Mouse (Mus musculus) hindlimb bud, embryonic 11.5 days (tissue): Measurements from ENCODE around the gene Alyref.

ENCODE experiments used
- DNase-seq: peaks from one replicate; pipeline ENCODE4 v3.0.0-alpha.2; 2012; ENCODE audit warnings: low read depth, low spot score; ENCODE audit errors: extremely low spot score

Gene Alyref

DNA sequence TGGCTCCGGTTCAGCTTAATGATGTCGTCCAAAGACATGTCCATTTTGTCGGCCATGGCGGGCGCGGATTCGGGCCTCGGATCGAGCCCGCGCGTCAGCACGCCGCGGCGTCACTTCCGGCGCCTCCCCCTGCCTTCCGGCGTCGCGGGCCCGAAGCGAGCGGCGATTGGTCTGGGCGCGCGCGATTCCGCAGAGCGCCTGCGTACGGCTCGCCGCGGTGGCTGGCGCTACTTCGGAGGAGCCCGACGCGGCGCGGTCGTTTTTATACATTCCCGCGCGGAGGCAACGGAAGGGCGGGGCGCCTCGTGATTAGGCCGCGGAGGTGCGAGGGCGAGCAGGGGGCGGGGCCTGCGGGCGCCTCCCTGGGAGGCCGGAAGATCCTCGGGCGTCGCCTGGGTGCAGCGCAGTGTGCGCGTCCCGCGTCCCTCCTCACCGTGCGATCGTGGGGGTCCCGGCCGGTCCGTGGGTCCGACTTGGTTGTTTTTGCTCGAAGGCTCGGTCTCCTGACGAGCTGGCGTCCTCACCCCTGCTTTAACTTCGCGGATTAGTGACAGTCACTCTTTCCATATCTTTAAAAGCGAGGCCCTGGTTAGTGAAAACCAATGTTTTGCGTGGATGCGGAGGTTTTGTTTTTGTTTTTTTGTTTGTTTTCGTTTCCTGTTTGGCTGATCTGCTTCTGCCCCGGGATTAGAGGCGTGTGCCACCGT lies at the start of gene Alyref, which contains the start of gene Anapc11:
Alyref (minus strand) TSS at position 83 of the 707 bp plus-strand sequence.
Anapc11 (plus strand) TSS at position 139 of the 707 bp plus-strand sequence.
- peak; percentile 70 for DNase-seq

DNA sequence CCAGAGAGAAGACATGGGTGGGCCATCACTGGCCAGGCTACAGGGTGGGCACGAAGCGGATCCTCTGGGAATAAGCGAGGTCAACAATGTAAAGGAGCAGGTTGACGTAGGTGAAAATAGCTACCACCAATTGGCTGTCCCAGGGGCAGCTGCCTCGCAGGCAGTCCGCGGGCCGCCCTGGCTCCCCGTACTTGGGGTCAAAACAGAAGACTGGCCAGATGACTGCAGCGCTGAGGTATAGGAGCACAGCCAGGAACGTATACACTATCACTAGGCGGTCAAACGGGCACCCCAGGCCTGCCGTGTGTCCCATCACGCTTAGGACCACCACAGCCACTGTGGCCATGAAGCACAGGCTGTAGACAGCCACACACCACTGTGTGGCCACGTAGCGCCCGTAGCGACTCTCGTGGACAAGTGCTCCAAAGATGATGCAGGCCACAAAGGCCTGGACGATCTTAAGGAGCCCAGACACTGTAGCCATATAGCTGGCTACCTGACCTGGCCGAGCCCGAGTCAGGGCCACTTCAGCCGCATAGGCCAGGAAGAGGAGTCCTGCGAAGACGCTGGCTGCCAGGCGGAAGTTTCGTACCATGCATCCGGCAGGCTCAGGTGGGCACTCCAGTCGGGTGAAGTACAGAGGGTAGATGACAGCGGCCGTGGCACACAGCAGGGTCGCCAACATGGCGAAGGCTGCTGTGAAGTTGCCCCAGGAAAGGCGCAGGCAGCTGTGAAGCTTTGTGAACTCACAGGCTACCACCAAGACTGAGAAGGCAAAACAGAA lies 49.1 kb upstream of the Alyref start:
- DNase-seq, result no peak

- peak; percentile 79 for DNase-seq
Measured at GRCm38 (mm10) chr11:120643601-120643987, 45.4 kb upstream of the Alyref start, which contains the start of gene Pycr1. Pycr1 (minus strand) TSS chr11:120643769.

DNA sequence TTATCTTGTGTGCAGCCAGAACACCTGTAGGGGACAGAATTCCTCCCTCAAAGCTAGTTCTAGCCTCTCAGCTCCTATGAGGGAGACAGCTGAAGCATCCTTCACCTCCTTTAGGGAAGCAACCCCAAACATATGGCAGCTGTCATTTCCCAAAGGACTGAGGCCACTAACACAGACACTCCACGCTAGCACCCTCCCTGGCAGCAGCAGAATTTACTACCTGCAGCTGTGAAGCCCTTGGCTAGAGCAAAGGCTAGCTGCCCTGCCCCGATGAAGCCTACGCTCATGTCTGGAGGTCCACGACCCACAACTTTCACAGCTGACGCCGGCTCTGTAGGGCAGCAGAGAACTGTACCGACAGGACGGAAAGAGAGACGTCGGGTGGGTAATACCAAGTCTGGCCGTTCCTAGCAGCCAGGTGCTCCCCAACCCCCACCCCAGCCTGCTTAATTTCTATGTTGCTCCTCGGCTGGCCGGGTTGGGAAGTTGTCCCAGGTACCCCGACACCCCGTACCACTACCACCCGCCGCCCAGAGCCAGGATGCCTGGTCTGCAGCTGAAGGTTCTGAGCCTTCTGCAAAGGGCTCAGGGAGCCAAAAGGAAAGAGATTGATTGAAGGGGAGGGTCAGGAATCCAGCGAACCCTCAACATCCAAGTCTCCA lies 44.9 kb upstream of the Alyref start:
- no peak for DNase-seq

- DNase-seq, result no peak
Measured at GRCm38 (mm10) chr11:120641869-120642268, 43.7 kb upstream of the Alyref start.

DNA sequence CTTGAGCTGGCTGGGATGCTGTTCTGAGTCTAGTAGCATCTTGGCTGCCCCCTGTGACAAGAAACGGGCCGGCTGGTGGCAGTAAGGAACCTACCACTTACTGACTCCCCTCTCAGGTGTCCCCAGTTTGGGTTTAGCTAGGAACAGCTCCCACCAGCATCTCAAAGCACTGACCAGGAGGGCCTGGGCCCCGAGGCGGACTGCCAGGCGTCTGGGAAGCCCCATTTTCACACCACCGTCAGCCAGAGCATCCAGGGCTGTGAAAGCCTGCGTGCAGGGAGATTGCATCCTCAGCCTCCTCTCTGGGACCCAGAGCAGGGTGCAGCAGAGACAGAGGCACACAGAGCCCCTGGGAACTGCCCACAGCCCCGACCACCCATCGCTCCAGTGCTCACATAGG lies 43.1 kb upstream of the Alyref start:
- DNase-seq, result no peak

- DNase-seq, result no peak
Measured at GRCm38 (mm10) chr11:120634810-120635209, 36.6 kb upstream of the Alyref start.

DNA sequence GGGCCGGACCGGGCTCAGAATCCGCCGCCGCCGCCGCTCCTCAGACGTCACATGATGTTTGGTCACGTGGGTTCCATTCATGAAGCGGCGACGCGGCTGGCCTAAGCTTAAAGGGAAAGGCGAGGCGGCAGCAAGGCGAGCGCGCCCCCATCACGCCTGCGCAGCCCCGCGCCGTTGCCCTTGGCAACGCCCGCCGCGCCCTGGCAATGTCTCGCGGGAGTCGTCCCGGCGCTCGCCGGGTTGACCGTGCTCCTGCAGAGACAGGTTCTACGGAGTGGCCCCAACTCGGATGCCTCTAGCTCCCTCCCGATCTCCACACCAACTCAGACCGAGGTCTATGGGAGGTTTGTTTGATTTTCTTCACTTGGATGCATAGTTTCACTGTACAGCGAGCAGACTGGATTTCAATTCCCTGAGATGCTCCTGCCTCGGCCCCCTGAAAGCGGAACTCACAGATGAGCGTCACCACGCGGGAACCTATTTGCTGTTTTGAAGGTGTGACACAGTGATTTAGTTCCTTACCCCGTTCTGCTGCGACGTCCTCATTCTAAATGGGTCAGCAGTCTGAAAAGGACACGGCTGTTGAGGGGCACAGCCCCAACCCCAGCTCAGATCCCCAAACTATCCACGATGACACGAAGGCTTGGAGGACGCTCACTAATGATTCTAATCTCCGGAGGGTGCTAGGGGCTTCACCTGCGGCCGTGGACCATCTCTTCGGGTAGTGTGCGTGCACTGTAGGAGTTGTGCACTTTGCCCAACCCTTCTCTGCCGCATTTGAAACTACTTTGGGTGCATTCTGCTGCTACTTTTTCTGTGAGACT lies 35.6 kb upstream of the Alyref start, which contains the start of gene Mafg:
Mafg (minus strand) TSS at position 81 of the 824 bp plus-strand sequence.
- DNase-seq, result peak; percentile 75

DNA sequence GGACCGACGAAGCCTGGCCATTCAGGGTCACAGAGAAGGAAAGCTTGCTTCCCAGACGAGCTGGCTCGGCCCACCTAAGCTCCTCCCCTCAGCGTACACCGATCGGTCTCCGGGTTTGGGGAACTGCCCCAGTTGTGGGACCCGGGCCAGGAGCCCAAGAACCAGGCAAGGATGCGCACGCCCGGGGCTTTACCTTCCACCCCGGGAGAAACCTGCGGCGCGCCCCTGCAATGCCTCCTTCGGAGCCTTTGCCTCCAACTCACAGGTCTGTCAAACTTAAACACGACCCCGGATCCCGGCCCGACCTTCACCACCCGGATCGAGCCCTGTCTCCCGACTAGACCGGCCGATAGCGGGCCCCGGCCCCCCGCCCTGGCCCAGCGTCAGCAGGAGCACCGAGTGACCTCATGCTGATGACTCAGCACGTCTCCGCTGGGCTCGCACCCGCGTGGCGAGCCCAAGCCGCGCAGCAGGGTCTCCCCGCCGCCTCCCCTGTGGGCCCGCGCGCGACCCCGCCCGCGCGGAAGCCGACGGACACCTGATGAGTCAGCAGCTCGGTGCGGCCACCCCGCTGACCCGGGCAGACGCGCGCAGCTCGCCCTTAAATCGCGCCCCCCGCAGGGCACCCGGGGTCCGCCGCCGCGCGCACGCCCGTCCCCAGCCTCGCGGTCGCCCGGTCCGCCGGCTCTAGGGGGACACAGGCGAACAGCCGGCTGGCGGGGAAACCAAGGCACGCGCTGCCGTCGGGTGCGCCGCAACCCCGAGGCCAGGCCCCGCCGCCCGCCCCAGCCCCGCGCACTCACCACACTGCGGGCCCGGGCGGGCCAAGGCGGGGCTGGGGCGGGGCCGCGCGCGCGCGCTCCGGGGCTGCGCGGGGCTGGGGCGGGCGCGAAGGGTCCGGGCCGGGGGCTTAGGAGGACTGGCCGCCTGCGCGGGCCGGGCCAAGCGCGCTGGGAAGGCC lies 34.7 kb upstream of the Alyref start:
- DNase-seq, result no peak

DNA sequence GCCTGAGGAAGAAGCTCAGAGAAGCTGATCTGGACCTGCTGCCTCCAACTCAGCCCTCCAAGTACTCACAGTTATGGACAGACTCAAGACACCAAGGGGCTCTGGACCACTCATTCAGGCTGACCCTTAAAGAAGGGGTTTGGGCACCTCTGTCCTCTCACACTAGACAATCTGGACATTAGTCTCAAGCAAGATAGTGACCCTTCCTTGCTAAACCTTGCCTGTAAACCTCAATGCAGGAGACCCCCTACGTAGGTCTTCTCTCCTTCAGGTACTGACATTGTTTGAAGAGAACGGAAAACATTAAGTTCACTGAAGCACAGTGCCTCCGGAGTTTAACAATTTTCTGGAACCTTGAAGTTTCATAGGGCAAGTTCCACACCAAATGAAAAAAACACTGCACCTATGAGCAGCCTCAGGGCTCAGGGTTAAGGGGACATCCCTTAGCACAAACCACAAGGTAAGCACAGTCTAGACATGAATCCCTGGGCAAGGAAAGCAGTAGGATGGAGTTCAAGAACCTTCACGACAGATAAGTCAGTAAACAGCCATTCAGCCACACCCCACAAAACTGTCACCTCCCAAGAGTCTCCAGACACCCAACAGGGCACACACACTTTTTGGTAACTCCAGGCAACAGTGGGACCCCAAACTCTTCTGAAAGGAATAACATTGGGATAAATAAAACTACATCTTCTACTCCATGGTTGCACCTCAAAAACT lies 33.7 kb upstream of the Alyref start:
- DNase-seq, result no peak

GRCm38 (mm10) chr11:120630881-120631725 lies 32.9 kb upstream of the Alyref start:
- no peak for DNase-seq

GRCm38 (mm10) chr11:120630401-120630871 lies 32.3 kb upstream of the Alyref start:
- no peak for DNase-seq

GRCm38 (mm10) chr11:120629911-120630310 lies 31.7 kb upstream of the Alyref start:
- DNase-seq, result no peak

DNA sequence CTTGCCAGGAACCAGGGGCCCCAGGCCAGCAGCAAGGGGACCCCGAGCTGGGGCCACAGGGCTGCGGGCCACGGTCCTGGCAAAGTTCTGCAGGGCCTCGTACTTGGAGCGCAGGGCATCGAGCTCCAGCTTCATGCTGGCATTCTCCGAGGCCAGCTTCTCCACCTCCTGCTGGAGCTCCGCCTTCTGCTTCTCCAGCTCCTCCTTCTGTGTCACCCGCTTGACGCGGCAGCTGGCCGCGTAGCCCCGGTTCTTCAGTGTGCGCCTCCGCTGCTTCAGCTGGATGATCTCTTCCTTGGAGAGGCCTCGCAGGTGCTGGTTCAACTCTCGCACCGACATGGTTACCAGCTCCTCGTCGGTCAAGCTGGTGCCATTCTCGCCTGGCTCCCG lies 31.2 kb upstream of the Alyref start:
- DNase-seq, result no peak

GRCm38 (mm10) chr11:120628601-120629340 lies 30.6 kb upstream of the Alyref start:
- DNase-seq, result no peak

GRCm38 (mm10) chr11:120627468-120628300 lies 29.5 kb upstream of the Alyref start:
- no peak for DNase-seq
